Mouse (Mus musculus): ENCODE data around the gene Kri1.
"Not testable (repeated sequence)": the region's sequence is repeated elsewhere in the genome, so short reads cannot be mapped to it uniquely, and the experiment has no call there.

Gene Kri1

GRCm38 (mm10) chr9:21316696-21317095 is 28.9 kb upstream of the Kri1 start:
- peak in 1 of 2 experiments; percentile 45 for DNase-seq (ENCODE audit: low read depth in 2 of 2, low spot score in 2 of 2)

GRCm38 (mm10) chr9:21315421-21315820 is 27.7 kb upstream of the Kri1 start:
- no peak for DNase-seq (ENCODE audit: low read depth in 2 of 2, low spot score in 2 of 2)

- no peak for DNase-seq (ENCODE audit: low read depth in 2 of 2, low spot score in 2 of 2)
Observed at GRCm38 (mm10) chr9:21314367-21315140, 26.8 kb upstream of the Kri1 start.

- DNase-seq (ENCODE audit: low read depth in 2 of 2, low spot score in 2 of 2): peak; percentile 77 to 79
Observed at GRCm38 (mm10) chr9:21313394-21313793, 25.6 kb upstream of the Kri1 start.

GRCm38 (mm10) chr9:21312134-21312533 is 24.4 kb upstream of the Kri1 start, which contains the start of gene Ap1m2:
TSS of gene Ap1m2 (minus strand) at chr9:21312337.
- DNase-seq (ENCODE audit: low read depth in 2 of 2, low spot score in 2 of 2): no peak

GRCm38 (mm10) chr9:21311695-21312094 is 23.9 kb upstream of the Kri1 start:
- DNase-seq (ENCODE audit: low read depth in 2 of 2, low spot score in 2 of 2): no peak

- DNase-seq (ENCODE audit: low read depth in 2 of 2, low spot score in 2 of 2): no peak
Observed at GRCm38 (mm10) chr9:21309150-21309741, 21.5 kb upstream of the Kri1 start.

- no peak for DNase-seq (ENCODE audit: low read depth in 2 of 2, low spot score in 2 of 2)
Observed at GRCm38 (mm10) chr9:21305065-21305464, 17.3 kb upstream of the Kri1 start.

- DNase-seq (ENCODE audit: low read depth in 2 of 2, low spot score in 2 of 2): no peak
Observed at GRCm38 (mm10) chr9:21299014-21299413, 11.2 kb upstream of the Kri1 start.

- DNase-seq (ENCODE audit: low read depth in 2 of 2, low spot score in 2 of 2): no peak
Observed at GRCm38 (mm10) chr9:21292271-21292670, 4.5 kb upstream of the Kri1 start.

- DNase-seq (ENCODE audit: low read depth in 2 of 2, low spot score in 2 of 2): not testable (repeated sequence)
Observed at GRCm38 (mm10) chr9:21291868-21292267, 4.1 kb upstream of the Kri1 start.

- DNase-seq (ENCODE audit: low read depth in 2 of 2, low spot score in 2 of 2): peak; percentile 99 to 100
Observed at GRCm38 (mm10) chr9:21291022-21291787, 3.4 kb upstream of the Kri1 start, which contains the start of gene Cdkn2d. TSS of gene Cdkn2d (minus strand) at chr9:21291407.

- DNase-seq (ENCODE audit: low read depth in 2 of 2, low spot score in 2 of 2): no peak
Observed at GRCm38 (mm10) chr9:21290589-21290988, 2.8 kb upstream of the Kri1 start.

- no peak for DNase-seq (ENCODE audit: low read depth in 2 of 2, low spot score in 2 of 2)
Observed at GRCm38 (mm10) chr9:21289337-21289671, 1.5 kb upstream of the Kri1 start.

- peak; percentile 47 to 53 for DNase-seq (ENCODE audit: low read depth in 2 of 2, low spot score in 2 of 2)
Observed at GRCm38 (mm10) chr9:21288404-21289336, 901 bp upstream of the Kri1 start.

- no peak for DNase-seq (ENCODE audit: low read depth in 2 of 2, low spot score in 2 of 2)
Observed at GRCm38 (mm10) chr9:21286753-21287152, 1.0 kb downstream of the Kri1 start.

GRCm38 (mm10) chr9:21283994-21284393 is 3.8 kb downstream of the Kri1 start:
- DNase-seq (ENCODE audit: low read depth in 2 of 2, low spot score in 2 of 2): no peak

- no peak for DNase-seq (ENCODE audit: low read depth in 2 of 2, low spot score in 2 of 2)
Observed at GRCm38 (mm10) chr9:21283591-21283990, 4.2 kb downstream of the Kri1 start.

GRCm38 (mm10) chr9:21277776-21278175 is 10.0 kb downstream of the Kri1 start:
- no peak for DNase-seq (ENCODE audit: low read depth in 2 of 2, low spot score in 2 of 2)

- DNase-seq (ENCODE audit: low read depth in 2 of 2, low spot score in 2 of 2): no peak
Observed at GRCm38 (mm10) chr9:21276307-21276706, 11.5 kb downstream of the Kri1 start.

- no peak for DNase-seq (ENCODE audit: low read depth in 2 of 2, low spot score in 2 of 2)
Observed at GRCm38 (mm10) chr9:21275727-21276126, 12.0 kb downstream of the Kri1 start.
